Mouse (Mus musculus) CH12.LX (cell line): ENCODE measurements around the gene Casq2. TPM values are rescaled to one million over a fixed set of nuclear protein-coding genes. Genes with fewer than 3 reads are reported as not detected.
A peak's percentile ranks its signal among the peaks of the same experiment; 100 is the strongest.

ENCODE experiments used
- DNase-seq: peaks from one replicate; pipeline ENCODE4 v3.0.0-alpha.2; 2013; ENCODE audit errors: extremely low read depth
- H3K27ac ChIP-seq: 2 replicates; pipeline ENCODE4 v1.5.1; 2012; ENCODE audit warnings: low read depth, mild to moderate bottlenecking, control low read depth, moderate library complexity; ENCODE audit not compliant: insufficient read depth
- H3K27me3 ChIP-seq: replicated peaks from 2 replicates; pipeline ENCODE3; 2012; ENCODE audit warnings: inconsistent platforms
- H3K36me3 ChIP-seq, 2 experiments: replicated peaks in 1 of 2; 2 replicates each; pipeline versions ENCODE3 to v1.6.1; 2012; ENCODE audit warnings: inconsistent platforms in 1 of 2, low read length in 1 of 2, mild to moderate bottlenecking in 1 of 2, mixed read lengths in 1 of 2, moderate library complexity in 1 of 2; ENCODE audit not compliant: control insufficient read depth in 1 of 2, insufficient read depth in 1 of 2
- H3K4me1 ChIP-seq, 2 experiments: 2 replicates each; pipeline ENCODE4 v1.6.1; 2012; ENCODE audit warnings: inconsistent platforms in 1 of 2, moderate library complexity in 1 of 2; ENCODE audit not compliant: insufficient read depth in 2 of 2, control insufficient read depth in 1 of 2
- H3K4me2 ChIP-seq: 2 replicates; pipeline ENCODE4 v1.6.1; 2012; ENCODE audit warnings: low read depth, mild to moderate bottlenecking, control low read depth; ENCODE audit not compliant: poor library complexity, insufficient read depth, severe bottlenecking
- H3K4me3 ChIP-seq, 3 experiments: fragments of 150-350 bp in 1 of 3; sonication (generic) in 1 of 3; replicated peaks in 1 of 3; 2 replicates each; pipeline versions ENCODE3 to v1.5.1; 2011 to 2012; ENCODE audit warnings: low read depth in 2 of 3, low read length in 2 of 3, mild to moderate bottlenecking in 2 of 3, moderate library complexity in 2 of 3, control low read depth in 1 of 3, improper control_type of control experiment in 1 of 3, inconsistent platforms in 1 of 3, mixed read lengths in 1 of 3; ENCODE audit not compliant: poor library complexity in 1 of 3
- H3K79me2 ChIP-seq: replicated peaks from 2 replicates; pipeline ENCODE4 v1.6.1; 2012; ENCODE audit warnings: mild to moderate bottlenecking, moderate library complexity; ENCODE audit not compliant: control insufficient read depth, poor library complexity, insufficient read depth, severe bottlenecking; ENCODE audit errors: extremely low read depth
- H3K9ac ChIP-seq: 2 replicates; pipeline ENCODE4 v1.6.1; 2012; ENCODE audit warnings: low read depth, mild to moderate bottlenecking, control low read depth, moderate library complexity; ENCODE audit not compliant: insufficient read depth
- H3K9me3 ChIP-seq: replicated peaks from 2 replicates; pipeline ENCODE3; 2012; ENCODE audit warnings: low read length, inconsistent platforms, mixed read lengths
- BHLHE40 ChIP-seq: IDR thresholded peaks from 2 replicates; pipeline ENCODE4 v1.6.1; 2011; ENCODE audit warnings: mild to moderate bottlenecking, low read depth, low read length, improper control_type of control experiment
- CTCF ChIP-seq, 2 experiments: IDR thresholded peaks in 1 of 2; conservative IDR thresholded peaks in 1 of 2; 2 replicates each; pipeline ENCODE4 v1.5.1; 2011 to 2012; ENCODE audit warnings: low read depth in 2 of 2, low read length in 2 of 2, improper control_type of control experiment in 1 of 2, inconsistent platforms in 1 of 2, mild to moderate bottlenecking in 1 of 2, moderate library complexity in 1 of 2
- E2F4 ChIP-seq: IDR thresholded peaks from 2 replicates; pipeline ENCODE4 v1.6.1; 2011; ENCODE audit warnings: low read depth, low read length, improper control_type of control experiment; ENCODE audit not compliant: insufficient replicate concordance
- ELF1 ChIP-seq: IDR thresholded peaks from 2 replicates; pipeline ENCODE4 v1.6.1; 2014; ENCODE audit warnings: low read depth, mild to moderate bottlenecking, inconsistent platforms, low read length, improper control_type of control experiment
- GABPA ChIP-seq: IDR thresholded peaks from 2 replicates; pipeline ENCODE4 v1.6.1; 2012; ENCODE audit warnings: low read depth, low read length, improper control_type of control experiment, inconsistent platforms; ENCODE audit not compliant: insufficient replicate concordance
- MAX ChIP-seq: IDR thresholded peaks from 2 replicates; pipeline ENCODE4 v1.6.1; 2011; ENCODE audit warnings: low read length, improper control_type of control experiment
- MAZ ChIP-seq: IDR thresholded peaks from 2 replicates; pipeline ENCODE4 v1.6.1; 2012; ENCODE audit warnings: low read depth, mild to moderate bottlenecking, inconsistent platforms, low read length, improper control_type of control experiment, moderate library complexity
- MYC ChIP-seq: IDR thresholded peaks from 2 replicates; pipeline ENCODE4 v1.6.1; 2011; ENCODE audit warnings: low read depth, mild to moderate bottlenecking, improper control_type of control experiment, low read length
- NELFE ChIP-seq: IDR thresholded peaks from 2 replicates; pipeline ENCODE4 v1.6.1; 2011; ENCODE audit warnings: low read depth, low read length, improper control_type of control experiment
- NRF1 ChIP-seq: IDR thresholded peaks from 2 replicates; pipeline ENCODE4 v1.6.1; 2014; ENCODE audit warnings: low read depth, mild to moderate bottlenecking, inconsistent platforms, low read length, improper control_type of control experiment, moderate library complexity
- TCF12 ChIP-seq: IDR thresholded peaks from 2 replicates; pipeline ENCODE4 v1.6.1; 2014; ENCODE audit warnings: low read depth, mild to moderate bottlenecking, inconsistent platforms, low read length, improper control_type of control experiment
- USF1 ChIP-seq: IDR thresholded peaks from 2 replicates; pipeline ENCODE4 v1.6.1; 2014; ENCODE audit warnings: low read depth, mild to moderate bottlenecking, inconsistent platforms, low read length, improper control_type of control experiment
- USF2 ChIP-seq: conservative IDR thresholded peaks from 2 replicates; pipeline ENCODE4 v1.6.1; 2011; ENCODE audit warnings: low read depth, low read length, improper control_type of control experiment
- ZC3H11A ChIP-seq: IDR thresholded peaks from 2 replicates; pipeline ENCODE4 v1.6.1; 2012; ENCODE audit warnings: low read depth, mild to moderate bottlenecking, inconsistent platforms, low read length, improper control_type of control experiment
- dilution Hi-C: fragments of 300-500 bp; cut with MboI; formaldehyde crosslinking; loops from 2 replicates; pipeline ENCODE4 v1.14.3; 2020; ENCODE audit warnings: low sequenced_read_pairs; ENCODE audit not compliant: extremely low pct_unique_long_range_greater_than_20kb, extremely low pct_ligation_motif_present
- in situ Hi-C: fragments of 300-500 bp; cut with MboI; formaldehyde crosslinking; loops from 3 replicates; pipeline ENCODE4 v1.14.3; 2019; ENCODE audit warnings: low sequenced_read_pairs, low pct_ligation_motif_present, low pct_unique_long_range_greater_than_20kb, mixed read lengths
- polyA plus RNA-seq: library from polyadenylated mRNA; unstranded; fragments of >175 nt; gene quantifications from 2 replicates; pipeline ENCODE4 v1.2.1, GENCODE M21; 2012; ENCODE audit warnings: low read depth; ENCODE audit not compliant: insufficient read length
- total RNA-seq, 2 experiments: library from RNA; depleted of rRNA; stranded (reverse); fragments of 300-350 nt in 1 of 2; fragments of >200 nt in 1 of 2; gene quantifications; 2 replicates each; pipeline ENCODE4 v1.2.3; 2012 to 2014

Casq2 gene
- total and polyA plus RNA-seq, 3 experiments = not detected

- H3K9me3 ChIP-seq = no peaks in the 10 kb centered on the region
- TF ChIP-seq ELF1 (no peak), NRF1 (no peak), TCF12 (no peak), NELFE (no peak), USF1 (no peak), MAZ (no peak), GABPA (no peak), BHLHE40 (no peak), E2F4 (no peak), ZC3H11A (no peak), USF2 (no peak)
- H3K36me3 ChIP-seq = no peaks in the 10 kb centered on the region
- in situ Hi-C loops = loop anchor here (25.0 kb wide), 1 partner anchor 169 kb away; no protein-coding TSS in a partner anchor
- no peak overlapping the region for H3K27ac ChIP-seq
- no peaks in the 10 kb centered on the region for H3K27me3 ChIP-seq
- no peak overlapping the region for H3K9ac ChIP-seq
- H3K4me3 ChIP-seq = no peak overlapping the region
- no peaks in the 10 kb centered on the region for H3K79me2 ChIP-seq
- dilution Hi-C loops = no loop called here
- no peak overlapping the region for H3K4me2 ChIP-seq
- no peak for DNase-seq
- H3K4me1 ChIP-seq = peaks cover 3 to 12% of the 10 kb centered on the region in 2 experiments; a peak in 1 of 4 replicates
Observed at GRCm38 (mm10) chr3:102055878-102056277, 30.3 kb upstream of the Casq2 start.

GRCm38 (mm10) chr3:102060065-102060464, 26.1 kb upstream of the Casq2 start:
- Histone ChIP-seq H3K79me2 (no peaks in the 10 kb centered on the region), H3K4me3 (no peak overlapping the region)
- in situ Hi-C loops = loop anchor here (25.0 kb wide), 1 partner anchor 173 kb away; no protein-coding TSS in a partner anchor

More at GRCm38 (mm10) chr3:102060065-102060464, 26.1 kb upstream of the Casq2 start:
- peak in 1 of 2 experiments; percentile 54; a peak in 2 of 4 replicates for TF ChIP-seq CTCF (conservative IDR thresholded peaks at IDR 0.05 in 1 of 2, IDR thresholded peaks at IDR 0.05 in 1 of 2; ENCODE audit: low read depth in 2 of 2, low read length in 2 of 2)
- TF ChIP-seq MAZ = no peak
- TF ChIP-seq MYC = 0 out of 2 replicates have a peak, but pooled peaks have one; percentile 23
- peak; percentile 14; the same call in 1 of the 2 replicates for TF ChIP-seq MAX
- Histone ChIP-seq H3K27me3 (no peaks in the 10 kb centered on the region), H3K9me3 (no peaks in the 10 kb centered on the region), H3K36me3 (no peaks in the 10 kb centered on the region), H3K4me2 (no peak overlapping the region), H3K27ac (no peak overlapping the region), H3K9ac (no peak overlapping the region), H3K4me1 (0 out of 4 replicates have a peak, but pooled peaks cover 0 to 3% of the 10 kb centered on the region in 2 experiments)
- DNase-seq = peak; percentile 14
- dilution Hi-C loops = no loop called here
